Mouse (Mus musculus): ENCODE data around the gene Git2. TPM values are rescaled to one million over a fixed set of nuclear protein-coding genes. Genes with fewer than 3 reads are reported as not detected.

Gene Git2
- total RNA-seq, 2 experiments from 2014 or later = 17.3 to 20.1 TPM

- intact Hi-C loops (cut with DNase I) = no loop called here
- no peak overlapping the region for H3K4me3 ChIP-seq
Observed at GRCm38 (mm10) chr5:114745581-114745980, 29.7 kb downstream of the Git2 start.

GRCm38 (mm10) chr5:114743697-114744090 is 31.6 kb downstream of the Git2 start:
- intact Hi-C loops (cut with DNase I) = no loop called here
- H3K27ac ChIP-seq = no peak overlapping the region

More at GRCm38 (mm10) chr5:114745581-114745980, 29.7 kb downstream of the Git2 start:
- H3K27ac ChIP-seq = no peak overlapping the region
- no peak for TF ChIP-seq CTCF (IDR thresholded peaks at IDR 0.05)
- no peak for DNase-seq

GRCm38 (mm10) chr5:114742998-114743696 is 32.2 kb downstream of the Git2 start:
- intact Hi-C loops (cut with DNase I) = no loop called here
- DNase-seq = no peak
- no peak for TF ChIP-seq CTCF (IDR thresholded peaks at IDR 0.05)
- Histone ChIP-seq H3K27ac (no peak overlapping the region), H3K4me3 (no peak overlapping the region)

More at GRCm38 (mm10) chr5:114743697-114744090, 31.6 kb downstream of the Git2 start:
- TF ChIP-seq CTCF (IDR thresholded peaks at IDR 0.05) = no peak
- DNase-seq = no peak
- no peak overlapping the region for H3K4me3 ChIP-seq

- TF ChIP-seq CTCF (IDR thresholded peaks at IDR 0.05) = no peak
- Histone ChIP-seq H3K4me3 (no peak overlapping the region), H3K27ac (no peak overlapping the region)
- intact Hi-C loops (cut with DNase I) = no loop called here
- no peak for DNase-seq
Observed at GRCm38 (mm10) chr5:114742572-114742971, 32.7 kb downstream of the Git2 start.

GRCm38 (mm10) chr5:114740595-114740994 is 34.7 kb downstream of the Git2 start:
- intact Hi-C loops (cut with DNase I) = no loop called here
- no peak for TF ChIP-seq CTCF (IDR thresholded peaks at IDR 0.05)
- H3K4me3 ChIP-seq = no peak overlapping the region
- DNase-seq = peak; percentile 78
- H3K27ac ChIP-seq = peak overlapping the region; percentile 31; the same call in 1 of the 2 replicates

GRCm38 (mm10) chr5:114738707-114739241 is 36.5 kb downstream of the Git2 start:
- Histone ChIP-seq H3K27ac (peak overlapping the region; percentile 84), H3K4me3 (peak overlapping the region; percentile 28)
- intact Hi-C loops (cut with DNase I) = loop anchor here (5.0 kb wide), 1 partner anchor 34 kb away; the partner anchor contains the start of gene Ankrd13a
- no peak for TF ChIP-seq CTCF (IDR thresholded peaks at IDR 0.05)
- peak; percentile 71 for DNase-seq

GRCm38 (mm10) chr5:114737090-114737887 is 38.0 kb downstream of the Git2 start:
- Histone ChIP-seq H3K4me3 (no peak overlapping the region), H3K27ac (peak overlapping the region; percentile 84)
- intact Hi-C loops (cut with DNase I) = loop anchor here (5.0 kb wide), 1 partner anchor 35 kb away; the partner anchor contains the start of gene Ankrd13a
- TF ChIP-seq CTCF (IDR thresholded peaks at IDR 0.05) = no peak
- no peak for DNase-seq

GRCm38 (mm10) chr5:114733606-114734005 is 41.7 kb downstream of the Git2 start:
- Histone ChIP-seq H3K27ac (no peak overlapping the region), H3K4me3 (no peak overlapping the region)
- intact Hi-C loops (cut with DNase I) = no loop called here
- TF ChIP-seq CTCF (IDR thresholded peaks at IDR 0.05) = no peak
- DNase-seq = no peak

GRCm38 (mm10) chr5:114731969-114732368 is 43.3 kb downstream of the Git2 start:
- H3K4me3 ChIP-seq = no peak overlapping the region
- no peak for DNase-seq
- no peak overlapping the region for H3K27ac ChIP-seq
- TF ChIP-seq CTCF (IDR thresholded peaks at IDR 0.05) = no peak
- intact Hi-C loops (cut with DNase I) = no loop called here

- no peak for DNase-seq
- Histone ChIP-seq H3K27ac (no peak overlapping the region), H3K4me3 (no peak overlapping the region)
- intact Hi-C loops (cut with DNase I) = no loop called here
- peak; percentile 36 for TF ChIP-seq CTCF (IDR thresholded peaks at IDR 0.05)
Observed at GRCm38 (mm10) chr5:114731498-114731897, 43.8 kb downstream of the Git2 start.

GRCm38 (mm10) chr5:114730129-114730528 is 45.2 kb downstream of the Git2 start:
- Histone ChIP-seq H3K27ac (no peak overlapping the region), H3K4me3 (no peak overlapping the region)
- intact Hi-C loops (cut with DNase I) = no loop called here
- no peak for TF ChIP-seq CTCF (IDR thresholded peaks at IDR 0.05)
- DNase-seq = peak; percentile 44

- TF ChIP-seq CTCF (IDR thresholded peaks at IDR 0.05) = no peak
- no peak overlapping the region for H3K4me3 ChIP-seq
- peak overlapping the region; percentile 43 for H3K27ac ChIP-seq
- intact Hi-C loops (cut with DNase I) = no loop called here
- peak; percentile 71 for DNase-seq
Observed at GRCm38 (mm10) chr5:114728160-114728559, 47.2 kb downstream of the Git2 start.

GRCm38 (mm10) chr5:114722846-114723245 is 52.5 kb downstream of the Git2 start:
- Histone ChIP-seq H3K27ac (peak overlapping the region; percentile 81), H3K4me3 (peak overlapping the region; percentile 30)
- intact Hi-C loops (cut with DNase I) = no loop called here
- TF ChIP-seq CTCF (IDR thresholded peaks at IDR 0.05) = no peak
- DNase-seq = peak; percentile 75

All from gastrocnemius, adult 2 months (tissue).